Mouse (Mus musculus): ENCODE data around the gene Rin2. TPM values are rescaled to one million over a fixed set of nuclear protein-coding genes. Genes with fewer than 3 reads are reported as not detected.
"Not testable (repeated sequence)": the region's sequence is repeated elsewhere in the genome, so short reads cannot be mapped to it uniquely, and the experiment has no call there.

Gene Rin2
- polyA plus RNA-seq, 1 experiment from 2014 or later, result 56.0 TPM

- H3K9me3 ChIP-seq, result no peaks in the 10 kb centered on the region
- H3K36me3 ChIP-seq, result peaks cover 8% of the 10 kb centered on the region
- no peak for ATAC-seq (ENCODE audit: insufficient number of reproducible peaks, low FRiP score, low TSS enrichment, low read depth)
- WGBS, result 76% methylated on average over 5 of the region's 5 CpGs
- no peak overlapping the region for H3K4me2 ChIP-seq
- no peak overlapping the region for H3K4me3 ChIP-seq
- H3K4me1 ChIP-seq, result peaks cover 7% of the 10 kb centered on the region
- H3K27me3 ChIP-seq, result no peaks in the 10 kb centered on the region
- no peak overlapping the region for H3K9ac ChIP-seq
- no peak overlapping the region for H3K27ac ChIP-seq
These were observed 43.7 kb downstream of the Rin2 start for GRCm38 (mm10) chr2:145718624-145719183.

GRCm38 (mm10) chr2:145720157-145720556, 45.1 kb downstream of the Rin2 start:
- Histone ChIP-seq H3K4me3 (no peak overlapping the region), H3K9me3 (no peaks in the 10 kb centered on the region), H3K9ac (no peak overlapping the region), H3K4me2 (no peak overlapping the region), H3K27me3 (no peaks in the 10 kb centered on the region), H3K27ac (no peak overlapping the region), H3K36me3 (peaks cover 2% of the 10 kb centered on the region; the same call in 1 of the 2 replicates), H3K4me1 (peaks cover 11% of the 10 kb centered on the region)
- no peak for ATAC-seq (ENCODE audit: insufficient number of reproducible peaks, low FRiP score, low TSS enrichment, low read depth)
- 65% methylated on average over 3 of the region's 3 CpGs for WGBS

GRCm38 (mm10) chr2:145720743-145721142, 45.7 kb downstream of the Rin2 start:
- H3K36me3 ChIP-seq, result no peaks in the 10 kb centered on the region
- no peaks in the 10 kb centered on the region for H3K27me3 ChIP-seq
- peaks cover 11% of the 10 kb centered on the region for H3K4me1 ChIP-seq
- WGBS, result 63% methylated on average over 2 of the region's 2 CpGs
- H3K4me2 ChIP-seq, result no peak overlapping the region
- H3K9ac ChIP-seq, result no peak overlapping the region
- ATAC-seq (ENCODE audit: insufficient number of reproducible peaks, low FRiP score, low TSS enrichment, low read depth), result no peak
- no peak overlapping the region for H3K27ac ChIP-seq
- H3K9me3 ChIP-seq, result no peaks in the 10 kb centered on the region
- no peak overlapping the region for H3K4me3 ChIP-seq

- not testable (repeated sequence) for H3K9ac ChIP-seq; H3K36me3 ChIP-seq; H3K27me3 ChIP-seq; ATAC-seq (ENCODE audit: insufficient number of reproducible peaks, low FRiP score, low TSS enrichment, low read depth); H3K27ac ChIP-seq; H3K4me2 ChIP-seq; H3K9me3 ChIP-seq; H3K4me3 ChIP-seq
- peaks cover 11% of the 10 kb centered on the region for H3K4me1 ChIP-seq
- 94% methylated on average over 2 of the region's 2 CpGs for WGBS
These were observed 47.3 kb downstream of the Rin2 start for GRCm38 (mm10) chr2:145722304-145722703.

- no peaks in the 10 kb centered on the region for H3K9me3 ChIP-seq
- H3K4me2 ChIP-seq, result no peak overlapping the region
- H3K4me1 ChIP-seq, result peaks cover 11% of the 10 kb centered on the region
- no peaks in the 10 kb centered on the region for H3K27me3 ChIP-seq
- peak; percentile 78 for ATAC-seq (ENCODE audit: insufficient number of reproducible peaks, low FRiP score, low TSS enrichment, low read depth)
- H3K9ac ChIP-seq, result no peak overlapping the region
- WGBS, result 54% methylated on average over 1 of the region's 1 CpGs
- no peaks in the 10 kb centered on the region for H3K36me3 ChIP-seq
- H3K4me3 ChIP-seq, result no peak overlapping the region
- peak overlapping the region; percentile 88 for H3K27ac ChIP-seq
These were observed 49.3 kb downstream of the Rin2 start for GRCm38 (mm10) chr2:145724288-145724687.

GRCm38 (mm10) chr2:145729414-145729813, 54.4 kb downstream of the Rin2 start:
- H3K9me3 ChIP-seq, result no peaks in the 10 kb centered on the region
- H3K9ac ChIP-seq, result no peak overlapping the region
- H3K36me3 ChIP-seq, result no peaks in the 10 kb centered on the region
- no peak overlapping the region for H3K27ac ChIP-seq
- 71% methylated on average over 7 of the region's 7 CpGs for WGBS
- H3K27me3 ChIP-seq, result no peaks in the 10 kb centered on the region
- H3K4me2 ChIP-seq, result no peak overlapping the region
- H3K4me1 ChIP-seq, result no peaks in the 10 kb centered on the region
- no peak for ATAC-seq (ENCODE audit: insufficient number of reproducible peaks, low FRiP score, low TSS enrichment, low read depth)
- H3K4me3 ChIP-seq, result no peak overlapping the region

GRCm38 (mm10) chr2:145730189-145730880, 55.3 kb downstream of the Rin2 start:
- Histone ChIP-seq H3K9ac (no peak overlapping the region), H3K4me2 (no peak overlapping the region), H3K9me3 (no peaks in the 10 kb centered on the region), H3K27me3 (no peaks in the 10 kb centered on the region), H3K4me1 (no peaks in the 10 kb centered on the region; the same call in 1 of the 2 replicates), H3K36me3 (no peaks in the 10 kb centered on the region), H3K4me3 (no peak overlapping the region), H3K27ac (no peak overlapping the region)
- ATAC-seq (ENCODE audit: insufficient number of reproducible peaks, low FRiP score, low TSS enrichment, low read depth), result no peak
- 76% methylated on average over 9 of the region's 9 CpGs for WGBS

GRCm38 (mm10) chr2:145730905-145731304, 55.9 kb downstream of the Rin2 start:
- 84% methylated on average over 7 of the region's 7 CpGs for WGBS
- Histone ChIP-seq H3K27ac (no peak overlapping the region), H3K36me3 (no peaks in the 10 kb centered on the region), H3K4me2 (no peak overlapping the region), H3K27me3 (no peaks in the 10 kb centered on the region), H3K9me3 (no peaks in the 10 kb centered on the region), H3K4me1 (no peaks in the 10 kb centered on the region; the same call in 1 of the 2 replicates), H3K9ac (no peak overlapping the region), H3K4me3 (no peak overlapping the region)
- no peak for ATAC-seq (ENCODE audit: insufficient number of reproducible peaks, low FRiP score, low TSS enrichment, low read depth)

GRCm38 (mm10) chr2:145735079-145735478, 60.1 kb downstream of the Rin2 start:
- H3K4me2 ChIP-seq, result no peak overlapping the region
- 69% methylated on average over 5 of the region's 5 CpGs for WGBS
- H3K36me3 ChIP-seq, result no peaks in the 10 kb centered on the region
- no peak overlapping the region for H3K4me3 ChIP-seq
- H3K27me3 ChIP-seq, result no peaks in the 10 kb centered on the region
- H3K27ac ChIP-seq, result no peak overlapping the region
- H3K9ac ChIP-seq, result no peak overlapping the region
- ATAC-seq (ENCODE audit: insufficient number of reproducible peaks, low FRiP score, low TSS enrichment, low read depth), result no peak
- no peaks in the 10 kb centered on the region; the same call in 1 of the 2 replicates for H3K4me1 ChIP-seq
- H3K9me3 ChIP-seq, result no peaks in the 10 kb centered on the region

GRCm38 (mm10) chr2:145736543-145736942, 61.5 kb downstream of the Rin2 start:
- H3K4me1 ChIP-seq, result no peaks in the 10 kb centered on the region; the same call in 1 of the 2 replicates
- WGBS, result 48% methylated on average over 1 of the region's 1 CpGs
- H3K4me3 ChIP-seq, result no peak overlapping the region
- H3K9me3 ChIP-seq, result no peaks in the 10 kb centered on the region
- no peak overlapping the region for H3K9ac ChIP-seq
- ATAC-seq (ENCODE audit: insufficient number of reproducible peaks, low FRiP score, low TSS enrichment, low read depth), result no peak
- no peaks in the 10 kb centered on the region for H3K36me3 ChIP-seq
- H3K27ac ChIP-seq, result no peak overlapping the region
- no peak overlapping the region for H3K4me2 ChIP-seq
- H3K27me3 ChIP-seq, result no peaks in the 10 kb centered on the region

- Histone ChIP-seq H3K36me3 (no peaks in the 10 kb centered on the region), H3K9ac (no peak overlapping the region), H3K4me2 (no peak overlapping the region), H3K27me3 (no peaks in the 10 kb centered on the region), H3K9me3 (no peaks in the 10 kb centered on the region), H3K27ac (no peak overlapping the region), H3K4me1 (no peaks in the 10 kb centered on the region; the same call in 1 of the 2 replicates), H3K4me3 (no peak overlapping the region)
- 32% methylated on average over 5 of the region's 5 CpGs for WGBS
- ATAC-seq (ENCODE audit: insufficient number of reproducible peaks, low FRiP score, low TSS enrichment, low read depth), result no peak
These were observed 62.2 kb downstream of the Rin2 start for GRCm38 (mm10) chr2:145737196-145737595.

GRCm38 (mm10) chr2:145740729-145741128, 65.7 kb downstream of the Rin2 start:
- no peak for ATAC-seq (ENCODE audit: insufficient number of reproducible peaks, low FRiP score, low TSS enrichment, low read depth)
- H3K9me3 ChIP-seq, result no peaks in the 10 kb centered on the region
- 92% methylated on average over 5 of the region's 5 CpGs for WGBS
- no peak overlapping the region for H3K9ac ChIP-seq
- 0 out of 2 replicates have a peak, but pooled peaks cover 4% of the 10 kb centered on the region for H3K4me1 ChIP-seq
- H3K4me3 ChIP-seq, result no peak overlapping the region
- no peaks in the 10 kb centered on the region for H3K36me3 ChIP-seq
- H3K27ac ChIP-seq, result no peak overlapping the region
- H3K27me3 ChIP-seq, result no peaks in the 10 kb centered on the region
- H3K4me2 ChIP-seq, result no peak overlapping the region
